Mouse (Mus musculus) mouse trophoblast stem cell (cell line): ENCODE measurements around the gene Cst6.

ENCODE experiments used
- in situ Hi-C, 2 experiments: fragments of 300-500 bp; cut with MseI, MboI; formaldehyde crosslinking; loops; 2 replicates in 1 of 2; 3 replicates in 1 of 2; pipeline ENCODE4 v1.15.1; 2025

Gene Cst6

DNA sequence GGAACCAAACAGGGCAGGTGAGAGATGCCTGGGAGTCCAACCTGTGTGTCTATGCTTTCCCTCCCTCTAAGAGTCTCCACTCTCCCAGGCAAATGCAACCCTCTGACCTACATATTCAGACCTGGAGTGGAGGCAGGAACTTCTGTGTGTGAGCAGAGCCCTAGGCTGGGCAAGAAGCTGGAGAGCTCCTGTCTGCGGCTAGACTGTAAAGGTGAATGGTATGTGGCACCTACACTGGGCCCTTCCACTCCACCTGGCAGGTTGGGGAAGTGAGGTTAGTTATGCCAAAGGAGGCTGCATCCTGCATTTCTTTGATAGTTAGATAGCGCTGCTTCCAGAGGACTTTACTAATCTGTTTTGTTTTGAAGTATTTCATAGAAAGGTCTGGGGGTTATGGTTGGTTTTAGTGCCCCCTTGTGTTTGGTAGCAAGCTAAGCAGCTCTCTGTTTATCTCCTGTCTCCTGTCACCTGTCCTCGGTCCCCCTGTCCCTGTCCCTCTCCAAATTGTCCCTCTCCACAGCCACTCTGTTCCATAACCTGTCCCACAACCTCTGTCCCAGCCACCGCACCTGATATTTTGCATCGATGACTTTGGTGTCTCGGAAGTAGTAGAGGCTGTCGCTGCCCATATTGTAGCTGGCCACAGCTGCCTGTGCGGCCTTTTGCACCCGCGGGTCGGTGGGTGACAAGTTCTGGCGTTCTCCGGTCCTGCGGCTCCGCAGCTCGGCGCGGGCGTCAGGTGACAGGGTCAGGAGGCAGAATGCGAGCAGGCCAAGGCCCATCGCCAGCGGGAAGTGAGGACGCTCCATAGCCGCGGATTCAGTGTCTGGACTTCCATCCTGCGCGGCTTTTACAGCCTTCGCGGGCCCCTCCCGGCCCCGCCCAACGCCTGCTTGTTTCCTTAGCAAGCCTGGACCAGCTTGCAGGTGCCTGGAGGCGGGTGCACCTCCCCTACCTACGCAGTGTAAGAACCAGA, 560 bp downstream of the Cst6 start:
- in situ Hi-C loops = no loop called here

DNA sequence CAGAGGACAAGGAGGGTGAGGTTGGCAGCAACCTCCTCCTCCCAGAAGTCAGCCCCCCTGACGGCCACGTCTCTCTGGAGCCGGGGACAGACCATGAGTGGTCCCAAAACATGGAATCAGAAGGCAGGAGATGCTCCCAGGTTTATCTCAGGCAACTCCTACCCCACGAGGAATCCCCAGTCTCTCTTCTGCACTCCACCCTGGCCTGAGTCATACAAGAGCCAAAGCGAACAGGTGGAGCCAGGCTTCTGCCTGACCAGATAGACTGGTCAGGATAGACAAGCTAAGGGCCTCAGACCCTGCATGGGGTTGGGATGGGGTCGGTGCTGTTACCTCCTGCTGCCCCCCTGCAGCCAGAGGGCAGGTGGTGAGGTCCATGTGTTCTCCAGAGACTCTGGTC, 1.3 kb downstream of the Cst6 start:
- in situ Hi-C loops = no loop called here

DNA sequence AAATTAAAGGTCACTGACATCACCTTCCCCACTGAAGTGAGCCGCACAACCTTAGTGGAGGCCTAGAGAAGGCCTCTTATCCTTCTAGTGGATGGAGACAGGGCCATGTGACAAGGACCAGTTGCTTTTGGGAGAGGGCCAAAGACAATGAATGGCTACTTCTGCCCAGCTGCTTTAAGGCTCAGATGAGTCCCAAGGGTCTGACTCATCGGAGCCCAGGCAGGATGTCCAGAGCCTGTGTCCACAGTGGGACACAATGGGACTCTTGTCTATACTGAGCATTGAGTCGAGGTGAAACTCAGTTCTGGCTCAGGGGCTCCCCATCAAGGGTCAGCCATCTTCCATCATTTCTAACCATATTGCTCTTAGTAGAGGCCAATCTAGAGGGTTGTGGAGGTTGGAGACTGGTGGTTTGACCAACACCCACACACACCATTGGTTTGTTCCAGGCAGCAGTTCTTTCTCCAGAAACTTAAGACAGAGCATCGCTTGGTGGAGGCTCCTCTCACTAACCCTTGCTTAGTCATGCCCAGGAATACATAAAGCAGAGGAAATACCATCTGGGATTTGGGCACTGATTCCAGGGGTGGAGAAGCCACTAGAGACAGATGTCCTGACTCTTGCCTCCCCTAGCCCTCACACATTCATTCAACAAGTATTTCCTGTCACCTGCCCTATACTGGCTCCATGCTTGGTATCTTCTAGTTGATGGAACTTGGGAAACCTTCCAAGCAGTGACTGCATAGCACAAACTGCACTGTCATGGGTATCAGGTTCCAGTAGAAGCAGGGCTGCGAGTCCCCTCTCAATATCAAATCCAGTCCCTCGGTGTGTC, 3.9 kb downstream of the Cst6 start:
- in situ Hi-C loops = no loop called here

DNA sequence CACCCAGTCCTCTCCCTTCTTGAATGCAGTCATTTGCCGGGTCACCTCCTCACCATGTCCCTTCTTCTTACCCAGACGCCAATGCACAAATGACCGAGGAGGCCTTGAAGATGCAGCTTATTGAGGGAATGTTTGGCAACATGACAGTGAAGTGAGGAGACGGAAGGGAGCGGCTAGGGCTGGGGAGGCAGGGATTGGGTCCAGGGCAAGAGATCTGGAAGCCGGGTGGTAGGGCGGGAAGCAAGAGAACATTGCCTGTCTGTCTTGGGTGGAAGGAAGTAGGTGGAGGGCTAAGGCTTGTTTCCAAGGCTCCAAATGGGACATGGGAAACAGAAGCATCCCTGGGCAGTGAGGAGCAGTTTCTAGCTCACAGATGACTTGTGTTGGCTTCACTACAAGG, 8.0 kb downstream of the Cst6 start:
- in situ Hi-C loops = loop anchor here in 1 of 2 experiments (5.0 kb wide), 1 partner anchor 39 kb away; no protein-coding TSS in a partner anchor

DNA sequence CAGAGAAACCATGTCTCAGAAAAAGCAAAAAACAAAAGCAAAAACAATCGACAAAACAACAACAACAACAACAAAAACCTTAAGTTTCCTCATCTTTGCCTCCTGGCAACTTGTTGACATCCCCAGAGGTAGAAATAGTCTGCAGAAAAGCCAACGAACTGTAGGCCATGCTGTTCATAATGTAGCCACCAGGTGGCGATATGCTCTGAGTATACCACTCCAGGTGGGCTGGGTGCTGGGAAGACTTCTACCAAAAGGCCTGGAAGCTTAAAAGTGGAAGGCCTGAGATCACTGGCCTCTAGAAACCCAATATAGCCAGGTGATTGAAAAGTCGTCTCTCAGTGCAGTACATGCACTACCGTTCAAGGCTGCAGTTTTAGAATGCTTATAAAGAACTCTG, 11.4 kb downstream of the Cst6 start:
- in situ Hi-C loops = no loop called here

DNA sequence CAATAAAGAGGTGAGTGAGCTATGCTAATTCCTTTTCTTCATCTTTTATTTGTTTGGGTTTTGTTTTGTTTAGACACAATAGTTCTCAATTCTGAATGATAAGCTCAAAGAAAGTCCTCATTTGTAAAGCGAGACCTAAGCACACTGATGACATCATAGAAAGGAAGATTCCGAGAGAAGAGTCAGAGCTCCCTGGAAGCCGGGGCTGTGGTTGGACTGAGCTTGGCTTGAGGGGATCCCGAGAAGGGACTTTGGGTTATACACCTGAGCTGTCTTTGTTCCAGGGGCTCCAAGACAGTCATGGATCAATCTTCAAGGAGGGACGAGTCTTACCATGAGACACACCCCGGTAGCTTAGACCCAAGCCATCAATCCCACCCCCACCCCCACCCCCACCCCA, 13.9 kb downstream of the Cst6 start, which contains the start of gene Catsper1:
Catsper1 (plus strand) TSS at position 301 of the 400 bp plus-strand sequence.
- in situ Hi-C loops = no loop called here

DNA sequence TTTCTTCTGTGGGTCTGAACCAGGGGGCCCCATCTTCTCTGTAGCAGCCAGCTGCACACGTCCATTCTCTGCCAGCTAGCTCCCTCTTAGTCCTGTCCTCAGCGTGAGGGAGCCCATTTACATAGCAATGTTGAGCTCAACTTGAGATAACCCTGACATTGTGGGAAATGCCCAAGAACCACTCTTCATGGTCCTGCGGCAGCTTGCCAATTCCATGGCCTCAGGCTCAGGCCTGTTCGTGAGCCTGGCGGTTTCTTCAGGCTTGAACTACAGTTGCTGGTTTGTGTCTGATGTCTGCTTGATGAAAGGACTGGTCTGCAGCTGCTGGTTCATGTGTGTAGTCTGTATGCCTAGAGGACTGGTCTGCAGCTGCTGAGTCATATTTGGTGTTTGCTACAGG, 14.6 kb downstream of the Cst6 start:
- in situ Hi-C loops = no loop called here

DNA sequence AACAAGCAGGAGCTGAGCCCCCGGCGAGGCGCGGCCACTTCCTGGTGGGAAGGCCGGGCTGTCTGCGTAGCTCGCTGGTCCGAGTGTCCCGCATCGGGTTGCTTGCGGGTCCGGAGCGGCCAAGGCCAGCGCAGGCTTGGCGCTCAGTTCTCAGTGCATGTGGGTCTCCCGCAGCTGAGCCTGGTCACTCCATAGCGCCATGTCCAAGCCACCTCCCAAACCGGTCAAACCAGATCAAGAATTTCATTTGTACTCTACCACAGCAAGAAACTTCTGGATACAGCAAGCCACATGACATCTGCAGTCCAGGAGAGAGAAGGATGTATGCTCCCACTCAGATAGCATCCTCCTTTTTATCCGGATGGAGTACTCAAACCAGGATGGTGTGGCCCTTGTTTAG, 21.4 kb downstream of the Cst6 start:
- in situ Hi-C loops = no loop called here

DNA sequence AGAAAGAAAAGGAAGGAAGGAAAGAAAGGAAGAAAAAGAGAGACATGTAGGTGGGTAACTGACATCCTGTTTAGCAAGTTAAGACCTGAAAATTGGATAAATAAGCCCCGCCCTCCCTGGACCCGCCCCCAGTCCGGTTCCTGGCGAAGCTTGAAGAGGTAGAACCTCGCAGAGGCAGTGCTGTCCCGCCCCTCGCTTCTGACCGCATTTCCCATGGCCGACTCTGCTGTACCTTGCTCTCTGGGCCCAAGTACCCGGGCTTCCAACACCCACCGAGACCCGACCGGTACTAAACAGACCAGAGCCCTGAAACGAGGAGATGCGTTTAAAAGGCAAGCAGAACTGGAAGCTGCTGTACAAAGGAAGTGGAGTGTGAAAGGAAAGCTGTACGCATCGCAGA, 25.6 kb downstream of the Cst6 start:
- in situ Hi-C loops = no loop called here

DNA sequence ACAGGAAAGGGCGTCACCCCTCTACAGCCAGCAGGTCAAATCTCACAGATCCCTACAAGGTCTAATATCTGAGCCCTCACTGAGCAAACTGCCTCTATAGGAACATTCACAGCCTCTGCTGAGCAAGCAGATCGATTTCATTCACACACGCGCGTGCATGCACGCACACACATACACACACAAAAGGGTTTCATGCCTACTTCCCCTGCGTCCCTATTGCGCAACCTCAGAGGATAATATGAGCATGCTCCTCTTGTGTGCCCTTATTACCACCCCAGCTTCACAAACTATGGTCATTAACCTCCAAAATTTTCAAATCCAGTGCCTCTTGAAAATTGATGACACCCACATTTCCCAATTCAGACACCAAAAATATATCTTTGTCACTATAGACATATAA, 36.2 kb downstream of the Cst6 start:
- in situ Hi-C loops = no loop called here

DNA sequence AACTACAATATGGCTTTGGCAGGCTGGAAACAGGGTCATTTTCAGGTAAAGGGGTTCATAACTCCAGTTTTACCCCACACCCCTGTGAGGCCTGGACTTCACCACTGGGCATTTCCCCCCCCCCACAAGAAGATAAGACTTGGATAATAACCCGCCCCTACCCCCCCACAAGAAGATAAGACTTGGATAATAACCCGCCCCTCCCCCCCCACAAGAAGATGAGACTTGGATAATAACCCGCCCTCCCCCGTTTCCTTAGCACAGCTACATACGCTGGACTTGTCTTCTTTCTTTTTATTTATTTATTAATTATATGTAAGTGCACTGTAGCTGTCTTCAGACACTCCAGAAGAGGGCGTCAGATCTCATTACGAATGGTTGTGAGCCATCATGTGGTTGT, 40.3 kb downstream of the Cst6 start:
- in situ Hi-C loops = no loop called here

DNA sequence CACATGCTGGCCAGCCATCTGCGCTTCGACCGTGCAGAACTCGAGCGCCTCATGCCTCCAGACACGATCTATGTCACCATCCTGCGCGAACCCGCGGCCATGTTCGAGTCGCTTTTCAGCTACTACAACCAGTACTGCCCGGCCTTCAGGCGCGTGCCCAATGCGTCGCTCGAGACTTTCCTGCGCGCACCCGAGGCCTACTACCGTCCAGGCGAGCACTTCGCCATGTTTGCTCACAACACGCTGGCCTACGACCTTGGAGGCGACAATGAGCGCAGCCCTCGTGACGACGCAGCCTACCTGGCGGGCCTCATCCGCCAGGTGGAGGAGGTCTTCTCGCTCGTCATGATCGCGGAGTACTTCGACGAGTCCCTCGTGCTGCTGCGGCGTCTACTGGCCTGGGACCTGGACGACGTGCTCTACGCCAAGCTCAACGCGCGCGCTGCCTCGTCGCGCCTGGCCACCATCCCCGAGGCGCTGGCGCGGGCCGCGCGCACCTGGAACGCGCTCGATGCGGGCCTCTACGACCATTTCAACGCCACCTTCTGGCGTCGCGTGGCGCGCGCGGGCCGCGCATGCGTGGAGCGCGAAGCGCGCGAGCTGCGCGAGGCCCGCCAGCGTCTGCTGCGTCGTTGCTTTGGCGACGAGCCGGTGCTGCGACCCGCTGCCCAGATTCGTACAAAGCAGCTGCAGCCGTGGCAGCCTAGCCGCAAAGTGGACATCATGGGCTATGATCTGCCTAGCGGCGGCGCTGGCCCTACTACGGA, 42.2 kb downstream of the Cst6 start:
- in situ Hi-C loops = no loop called here

DNA sequence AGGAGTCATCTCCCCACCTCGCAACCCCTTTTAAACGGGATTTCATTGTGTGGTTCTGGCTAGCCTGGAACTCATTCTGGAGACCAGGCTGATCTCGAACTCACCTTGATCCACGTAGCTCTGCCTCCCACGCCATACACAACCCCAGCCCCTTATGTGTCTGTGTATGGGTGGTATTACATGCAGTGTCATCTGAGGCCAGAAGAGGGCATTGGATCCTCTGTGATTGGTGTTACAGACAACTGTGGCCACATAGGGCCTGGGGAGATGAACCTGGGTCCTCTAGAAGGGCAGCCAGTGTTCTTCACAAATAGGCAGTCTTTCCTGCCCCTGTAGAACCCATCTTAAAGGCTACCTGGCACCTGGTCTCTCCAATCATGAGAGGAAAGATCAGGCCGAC, 43.1 kb downstream of the Cst6 start:
- in situ Hi-C loops = no loop called here

DNA sequence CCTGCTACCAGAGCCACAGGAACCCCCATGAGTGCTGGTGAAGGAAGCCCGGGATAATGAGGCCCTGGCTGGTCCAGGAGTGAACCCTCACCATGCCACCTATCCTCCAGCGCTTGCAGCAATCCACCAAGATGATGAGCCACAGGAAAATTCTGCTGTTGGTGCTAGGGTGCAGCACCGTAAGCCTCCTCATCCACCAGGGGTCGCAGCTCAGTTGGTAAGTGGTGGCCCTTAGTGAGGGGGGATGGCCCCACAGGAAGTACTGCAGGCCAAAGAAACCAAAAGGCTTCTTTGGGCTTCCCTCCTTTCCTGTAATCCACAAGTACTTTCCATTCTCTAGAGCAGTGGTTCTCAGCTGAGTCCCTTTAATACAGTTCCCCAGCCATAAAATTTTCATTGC, 46.9 kb downstream of the Cst6 start:
- in situ Hi-C loops = loop anchor here in 1 of 2 experiments (5.0 kb wide), 1 partner anchor 40 kb away; no protein-coding TSS in a partner anchor

DNA sequence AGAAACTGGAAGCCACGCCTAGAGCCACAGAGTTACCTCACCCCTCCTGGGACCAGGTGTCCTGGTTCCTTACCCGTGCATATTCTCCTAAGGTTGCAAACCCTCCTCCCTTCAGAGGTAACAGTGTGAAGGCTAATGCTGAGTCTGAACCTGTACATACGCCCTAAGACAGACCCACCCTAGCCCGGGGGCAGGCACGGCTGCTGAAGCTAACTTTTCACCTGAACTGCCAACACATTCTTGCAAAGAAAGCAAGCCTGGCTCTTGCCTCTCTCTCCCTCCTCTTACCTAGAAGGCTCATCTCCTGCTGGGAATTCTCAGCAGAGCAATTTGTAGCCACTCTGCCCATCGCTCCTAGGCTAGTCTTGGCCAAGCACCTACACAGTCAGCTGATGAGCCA, 48.8 kb downstream of the Cst6 start:
- in situ Hi-C loops = loop anchor here in 1 of 2 experiments (5.0 kb wide), 1 partner anchor 42 kb away; no protein-coding TSS in a partner anchor

DNA sequence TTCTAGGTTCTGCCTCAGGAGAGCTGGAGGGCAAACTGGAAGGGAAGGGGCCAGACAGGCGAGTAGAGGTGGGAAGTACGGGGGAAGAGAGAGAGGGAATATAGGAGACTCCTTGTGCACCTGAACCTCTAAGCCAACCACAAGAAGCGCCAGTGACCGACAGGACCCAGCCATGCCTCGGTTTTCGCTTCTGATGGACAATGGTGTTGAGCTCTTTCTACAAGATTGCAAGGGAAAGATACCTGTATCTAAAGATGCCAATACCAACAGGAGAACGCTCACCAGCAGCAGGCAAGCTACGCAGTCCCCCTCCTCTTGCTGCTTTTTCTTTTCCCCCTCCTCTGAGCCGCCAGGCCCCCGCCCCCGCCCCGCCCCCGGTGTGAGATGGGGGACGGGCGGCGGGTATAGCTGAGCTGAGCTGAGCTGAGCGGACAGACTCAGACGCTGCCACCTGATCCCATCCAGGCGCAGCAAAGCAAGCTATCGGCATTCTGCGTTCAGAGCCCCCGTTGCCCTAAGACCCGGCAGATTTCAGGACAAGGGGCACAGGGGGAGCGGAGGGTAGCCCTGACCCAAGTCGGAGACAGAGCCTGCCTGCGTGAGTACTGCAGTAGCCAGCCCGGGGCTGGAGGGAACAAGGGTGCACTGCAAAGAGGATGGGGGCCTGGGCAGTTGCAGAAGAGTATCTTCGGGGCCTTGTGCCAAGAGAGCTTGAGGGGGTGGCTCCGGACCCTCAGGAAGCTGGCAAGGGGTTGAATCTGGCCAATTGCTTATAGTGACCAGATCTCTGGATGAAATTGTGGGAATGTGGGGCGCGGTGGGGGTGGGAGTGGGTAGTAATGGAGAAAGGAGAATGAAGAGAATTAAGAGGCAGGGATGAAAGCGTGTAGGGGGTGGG, 51.2 kb downstream of the Cst6 start, which contains the start of gene Gal3st3:
Gal3st3 (plus strand) TSS at position 429 of the 898 bp plus-strand sequence.
- in situ Hi-C loops = no loop called here

DNA sequence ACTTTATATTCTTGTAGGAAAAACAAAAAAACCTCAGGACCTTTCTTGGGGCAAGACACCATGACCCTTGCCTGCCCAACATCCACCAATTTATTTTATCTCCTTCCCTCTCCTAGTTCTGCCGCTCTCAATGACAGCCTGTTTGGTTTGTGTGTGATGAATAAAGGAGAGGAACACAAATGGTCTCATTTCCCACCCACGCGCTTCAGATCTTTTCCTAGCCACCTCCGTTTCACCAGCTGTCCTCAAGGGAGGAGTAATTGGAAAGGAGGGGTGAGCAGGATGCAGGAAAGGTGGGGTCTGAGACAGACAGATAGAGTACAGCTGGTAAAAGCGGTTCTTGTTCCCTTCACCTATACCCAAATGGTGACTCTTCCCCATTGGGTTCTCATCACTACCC, 52.7 kb downstream of the Cst6 start:
- in situ Hi-C loops = no loop called here

DNA sequence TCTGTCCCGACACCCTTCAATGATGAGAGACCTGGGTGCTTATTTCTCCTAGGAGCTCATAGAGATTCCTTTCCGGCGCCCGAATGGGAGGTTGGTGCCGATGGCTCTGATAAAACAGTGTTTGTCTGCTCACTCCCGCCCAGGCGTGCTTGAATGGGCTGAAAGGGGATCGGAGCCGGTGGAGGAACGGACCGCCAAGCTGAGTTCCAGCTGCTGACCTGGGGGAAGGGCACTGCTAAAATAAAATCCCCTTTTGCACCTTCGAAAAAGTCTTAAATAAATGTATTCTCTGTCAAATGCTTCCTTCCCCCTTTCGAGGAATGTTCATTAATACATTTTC, 53.7 kb downstream of the Cst6 start:
- in situ Hi-C loops = no loop called here

DNA sequence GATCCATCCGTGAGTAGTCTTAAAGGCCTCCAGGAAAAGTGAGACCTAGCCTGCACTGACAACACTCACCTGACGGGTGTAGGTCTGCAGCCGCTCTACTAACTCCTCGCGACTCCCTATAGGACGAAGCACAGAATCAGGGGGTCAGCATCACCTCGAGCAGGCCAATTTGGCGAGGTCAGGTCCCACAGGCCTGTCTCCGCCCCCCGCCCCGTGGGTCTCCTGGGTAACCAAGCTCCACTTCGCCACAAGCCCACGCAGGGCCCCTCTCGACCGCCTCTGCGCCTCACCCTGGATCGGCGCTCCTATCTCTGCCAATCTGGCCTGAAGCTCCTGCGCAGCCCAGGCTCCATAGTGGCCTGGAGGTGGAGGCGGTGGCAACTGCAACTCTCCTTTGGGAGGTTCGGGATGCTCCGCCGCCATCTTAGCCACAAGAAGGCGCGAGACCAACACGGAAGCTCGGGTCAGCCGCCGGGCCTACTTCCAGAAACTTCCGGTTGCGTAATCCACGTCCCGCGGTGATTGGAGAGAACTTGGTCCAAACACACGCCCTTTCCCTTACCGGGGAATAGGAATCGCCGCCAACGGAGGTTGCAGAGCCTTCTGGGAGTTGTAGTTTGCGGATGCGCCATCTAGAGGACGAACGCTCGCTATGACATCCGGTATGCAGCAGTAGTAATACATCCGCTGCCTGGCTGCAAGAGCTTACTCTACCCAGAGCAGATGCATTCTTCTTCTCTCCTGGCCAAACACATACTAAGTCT, 54.2 kb downstream of the Cst6 start, which contains the start of gene Sf3b2:
Sf3b2 (minus strand) TSS at position 484 of the 764 bp plus-strand sequence.
- in situ Hi-C loops = no loop called here
